Mouse (Mus musculus): ENCODE data around the gene Ssc4d. TPM values are rescaled to one million over a fixed set of nuclear protein-coding genes. Genes with fewer than 3 reads are reported as not detected.

Gene Ssc4d
- polyA plus RNA-seq, 1 experiment from 2014 or later: 2.2 TPM

DNA sequence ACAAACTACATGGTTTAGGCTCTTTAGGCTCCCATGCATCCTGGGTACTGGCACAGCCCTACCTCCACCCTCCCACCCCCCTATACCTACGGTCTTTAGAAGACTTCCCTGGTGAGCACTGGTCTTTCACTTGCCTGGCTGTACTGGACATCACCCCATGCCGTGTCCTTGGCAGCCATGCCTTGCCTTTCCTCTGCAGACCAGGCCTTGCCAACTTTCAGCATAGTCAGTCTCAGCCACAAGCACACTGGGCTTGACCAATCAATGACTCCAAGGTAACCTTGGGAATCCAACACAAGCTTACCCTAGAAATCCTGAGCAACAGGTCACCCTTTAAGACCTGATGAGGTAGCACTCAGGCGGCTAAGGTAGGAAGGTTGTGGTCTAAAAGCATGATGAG lies 57.7 kb downstream of the Ssc4d start:
- Histone ChIP-seq H3K4me1 (ENCODE audit: control insufficient read depth, insufficient read depth, low read length) (no peaks in the 10 kb centered on the region), H3K9me3 (ENCODE audit: control insufficient read depth, low read depth, low read length) (no peaks in the 10 kb centered on the region), H3K4me2 (replicated peaks; ENCODE audit: low read depth, low read length) (no peak overlapping the region), H3K27ac (ENCODE audit: low read length) (no peak overlapping the region), H3K36me3 (ENCODE audit: control insufficient read depth, insufficient read depth, low read length) (peaks cover 36% of the 10 kb centered on the region), H3K9ac (replicated peaks; ENCODE audit: low read depth, low read length) (no peak overlapping the region), H3K4me3 (ENCODE audit: low read depth, low read length) (no peak overlapping the region), H3K27me3 (ENCODE audit: control insufficient read depth, insufficient read depth, low read length) (no peaks in the 10 kb centered on the region)
- ATAC-seq (ENCODE audit: insufficient number of reproducible peaks, insufficient read depth, low FRiP score, low read depth): no peak
- 93% methylated on average over 3 of the region's 3 CpGs for WGBS

DNA sequence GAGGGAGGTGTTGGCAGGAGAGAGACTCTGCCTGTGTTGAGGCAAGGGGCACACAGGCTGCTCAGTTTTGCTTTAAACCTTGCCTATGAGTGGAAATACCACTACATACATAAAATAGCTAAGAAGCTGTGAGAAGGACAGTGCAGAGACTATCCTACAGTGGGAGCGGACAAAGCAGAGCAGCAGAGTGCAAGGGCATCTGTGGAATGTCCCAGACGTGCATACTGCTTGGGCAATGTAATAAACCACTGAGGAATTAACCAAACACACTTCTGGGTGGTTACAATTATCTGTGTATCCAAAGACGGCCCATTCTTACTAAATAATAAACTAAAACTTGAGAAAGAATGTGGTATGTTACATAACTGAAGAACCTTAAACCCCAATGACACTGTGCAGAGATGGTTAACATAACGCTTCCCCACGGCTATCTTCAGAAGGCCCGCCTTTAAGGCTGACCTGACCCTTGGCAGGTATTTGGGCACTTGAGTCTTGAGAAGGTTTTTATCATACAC lies 58.2 kb downstream of the Ssc4d start:
- Histone ChIP-seq H3K4me3 (ENCODE audit: low read depth, low read length) (no peak overlapping the region), H3K9me3 (ENCODE audit: control insufficient read depth, low read depth, low read length) (no peaks in the 10 kb centered on the region), H3K4me1 (ENCODE audit: control insufficient read depth, insufficient read depth, low read length) (no peaks in the 10 kb centered on the region), H3K4me2 (replicated peaks; ENCODE audit: low read depth, low read length) (no peak overlapping the region), H3K27me3 (ENCODE audit: control insufficient read depth, insufficient read depth, low read length) (no peaks in the 10 kb centered on the region), H3K36me3 (ENCODE audit: control insufficient read depth, insufficient read depth, low read length) (peaks cover 36% of the 10 kb centered on the region), H3K9ac (replicated peaks; ENCODE audit: low read depth, low read length) (no peak overlapping the region), H3K27ac (ENCODE audit: low read length) (no peak overlapping the region)
- WGBS: 74% methylated on average over 6 of the region's 6 CpGs
- ATAC-seq (ENCODE audit: insufficient number of reproducible peaks, insufficient read depth, low FRiP score, low read depth): no peak

DNA sequence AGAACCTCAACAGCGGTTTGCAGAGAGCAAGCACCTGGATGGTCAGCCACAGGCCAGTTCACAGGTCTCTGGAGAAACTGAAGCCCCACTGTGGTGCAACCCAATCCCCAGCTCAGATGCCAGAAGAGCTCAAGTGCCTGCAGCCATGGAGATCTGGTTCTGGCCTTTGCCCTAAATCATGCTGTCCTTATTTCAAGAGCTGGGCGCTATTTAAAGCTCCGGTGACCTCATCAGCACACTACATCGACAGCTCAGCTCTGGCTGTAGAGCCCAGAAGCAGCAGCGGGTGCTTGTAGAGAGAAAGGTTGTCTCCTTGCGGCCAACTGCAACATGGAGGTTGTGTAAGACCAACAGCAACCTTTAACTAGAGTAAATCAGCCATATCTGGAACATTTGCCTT lies 60.2 kb downstream of the Ssc4d start:
- Histone ChIP-seq H3K27me3 (ENCODE audit: control insufficient read depth, insufficient read depth, low read length) (no peaks in the 10 kb centered on the region), H3K27ac (ENCODE audit: low read length) (no peak overlapping the region), H3K36me3 (ENCODE audit: control insufficient read depth, insufficient read depth, low read length) (peaks cover 44% of the 10 kb centered on the region), H3K9ac (replicated peaks; ENCODE audit: low read depth, low read length) (no peak overlapping the region), H3K4me2 (replicated peaks; ENCODE audit: low read depth, low read length) (no peak overlapping the region), H3K4me1 (ENCODE audit: control insufficient read depth, insufficient read depth, low read length) (no peaks in the 10 kb centered on the region), H3K4me3 (ENCODE audit: low read depth, low read length) (no peak overlapping the region), H3K9me3 (ENCODE audit: control insufficient read depth, low read depth, low read length) (no peaks in the 10 kb centered on the region)
- 82% methylated on average over 6 of the region's 6 CpGs for WGBS
- ATAC-seq (ENCODE audit: insufficient number of reproducible peaks, insufficient read depth, low FRiP score, low read depth): no peak

DNA sequence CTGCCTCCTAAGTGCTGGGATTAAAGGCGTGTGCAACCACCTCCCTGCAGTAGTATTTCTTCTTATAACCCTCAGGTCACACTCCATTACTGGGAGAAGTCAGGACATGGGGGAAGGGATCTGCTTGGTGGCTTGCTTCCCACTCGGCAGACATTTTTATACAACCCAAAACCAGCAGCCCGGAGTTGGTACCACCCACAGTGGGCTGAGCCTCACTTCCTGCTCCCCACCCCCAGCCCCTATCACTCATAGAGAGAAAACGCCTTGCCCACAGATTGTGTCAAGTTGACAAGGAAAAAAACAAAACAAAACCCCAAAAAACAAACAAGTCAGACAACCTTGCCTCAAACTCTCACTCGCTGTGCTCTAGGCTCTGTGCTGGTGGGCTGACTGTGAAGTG lies 61.1 kb downstream of the Ssc4d start:
- Histone ChIP-seq H3K4me3 (ENCODE audit: low read depth, low read length) (no peak overlapping the region), H3K36me3 (ENCODE audit: control insufficient read depth, insufficient read depth, low read length) (peaks cover 49% of the 10 kb centered on the region), H3K4me2 (replicated peaks; ENCODE audit: low read depth, low read length) (no peak overlapping the region), H3K9ac (replicated peaks; ENCODE audit: low read depth, low read length) (no peak overlapping the region), H3K27me3 (ENCODE audit: control insufficient read depth, insufficient read depth, low read length) (no peaks in the 10 kb centered on the region), H3K4me1 (ENCODE audit: control insufficient read depth, insufficient read depth, low read length) (no peaks in the 10 kb centered on the region), H3K27ac (ENCODE audit: low read length) (no peak overlapping the region), H3K9me3 (ENCODE audit: control insufficient read depth, low read depth, low read length) (no peaks in the 10 kb centered on the region)
- 69% methylated on average over 5 of the region's 5 CpGs for WGBS
- ATAC-seq (ENCODE audit: insufficient number of reproducible peaks, insufficient read depth, low FRiP score, low read depth): no peak

DNA sequence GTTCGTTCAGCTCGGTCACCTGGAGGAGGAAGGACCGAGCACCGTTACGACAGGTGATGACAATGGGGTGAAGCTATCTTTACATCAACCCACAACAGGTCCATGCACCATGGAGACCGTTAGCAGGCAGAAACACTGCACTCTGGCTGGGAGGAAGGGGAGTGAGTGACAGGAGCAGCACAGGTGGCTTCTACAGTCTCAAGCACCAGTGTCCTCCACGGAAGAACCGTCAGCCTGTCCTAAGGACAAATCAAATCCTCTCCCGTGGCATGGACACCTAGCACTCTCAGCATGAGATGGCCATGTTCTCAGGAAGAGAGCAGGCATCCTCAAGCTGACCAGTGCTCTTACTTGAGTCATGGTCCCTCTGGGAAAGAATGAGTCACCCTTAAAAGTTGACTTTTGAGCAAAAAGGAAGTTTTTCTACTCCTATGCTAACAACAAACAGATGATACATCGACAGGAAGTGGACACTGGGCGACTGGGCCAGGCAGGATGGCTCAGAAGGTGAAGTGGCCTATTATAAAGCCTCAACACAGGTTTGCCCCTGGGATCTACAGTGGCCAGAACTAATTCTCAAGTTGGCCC lies 62.6 kb downstream of the Ssc4d start:
- H3K4me2 ChIP-seq (replicated peaks; ENCODE audit: low read depth, low read length): no peak overlapping the region
- H3K27me3 ChIP-seq (ENCODE audit: control insufficient read depth, insufficient read depth, low read length): no peaks in the 10 kb centered on the region
- H3K36me3 ChIP-seq (ENCODE audit: control insufficient read depth, insufficient read depth, low read length): peaks cover 48% of the 10 kb centered on the region
- no peak overlapping the region for H3K9ac ChIP-seq (replicated peaks; ENCODE audit: low read depth, low read length)
- no peaks in the 10 kb centered on the region for H3K9me3 ChIP-seq (ENCODE audit: control insufficient read depth, low read depth, low read length)
- 89% methylated on average over 11 of the region's 11 CpGs for WGBS
- no peak overlapping the region for H3K27ac ChIP-seq (ENCODE audit: low read length)
- no peak overlapping the region for H3K4me3 ChIP-seq (ENCODE audit: low read depth, low read length)
- ATAC-seq (ENCODE audit: insufficient number of reproducible peaks, insufficient read depth, low FRiP score, low read depth): no peak
- H3K4me1 ChIP-seq (ENCODE audit: control insufficient read depth, insufficient read depth, low read length): no peaks in the 10 kb centered on the region

DNA sequence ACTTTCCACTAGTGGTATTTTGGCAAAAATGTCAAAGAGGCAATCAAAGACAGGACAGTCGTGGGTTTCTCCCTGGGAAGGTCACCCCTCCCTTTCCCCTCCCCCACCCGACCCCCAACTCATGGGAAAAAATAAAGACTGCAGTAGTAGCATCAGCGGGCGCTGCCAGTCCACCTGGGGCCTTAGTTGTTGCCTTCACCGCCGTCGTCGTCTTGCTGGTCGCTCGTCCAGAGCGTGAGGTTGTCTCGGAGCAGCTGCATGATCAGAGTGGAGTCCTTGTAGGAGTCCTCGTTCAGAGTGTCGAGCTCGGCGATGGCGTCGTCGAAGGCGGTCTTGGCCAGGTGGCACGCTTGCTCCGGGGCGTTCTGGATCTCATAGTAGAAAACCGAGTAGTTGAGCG lies 63.5 kb downstream of the Ssc4d start:
- Histone ChIP-seq H3K9ac (replicated peaks; ENCODE audit: low read depth, low read length) (no peak overlapping the region), H3K4me3 (ENCODE audit: low read depth, low read length) (no peak overlapping the region), H3K27ac (ENCODE audit: low read length) (no peak overlapping the region), H3K36me3 (ENCODE audit: control insufficient read depth, insufficient read depth, low read length) (peaks cover 43% of the 10 kb centered on the region), H3K4me1 (ENCODE audit: control insufficient read depth, insufficient read depth, low read length) (0 out of 2 replicates have a peak, but pooled peaks cover 2% of the 10 kb centered on the region), H3K4me2 (replicated peaks; ENCODE audit: low read depth, low read length) (no peak overlapping the region), H3K27me3 (ENCODE audit: control insufficient read depth, insufficient read depth, low read length) (no peaks in the 10 kb centered on the region), H3K9me3 (ENCODE audit: control insufficient read depth, low read depth, low read length) (no peaks in the 10 kb centered on the region)
- no peak for ATAC-seq (ENCODE audit: insufficient number of reproducible peaks, insufficient read depth, low FRiP score, low read depth)
- 92% methylated on average over 25 of the region's 25 CpGs for WGBS

Other genes starting within 250 kb of the Ssc4d start
- 45.3 and 48.2 TPM in 2 replicates for gene Tmem120a, start 230.1 kb downstream of the Ssc4d start, polyA plus RNA-seq (2014; fragmentation: Nextera tagmentation; extraction: Ambion mirVana)
- gene Styxl1, start 196.1 kb downstream of the Ssc4d start, polyA plus RNA-seq (2014; fragmentation: Nextera tagmentation; extraction: Ambion mirVana): 0.25 and 0.35 TPM in 2 replicates
- gene Mdh2, start 196.1 kb downstream of the Ssc4d start, polyA plus RNA-seq (2014; fragmentation: Nextera tagmentation; extraction: Ambion mirVana): 494 and 496 TPM in 2 replicates
- gene Srrm3, start 167.6 kb downstream of the Ssc4d start, polyA plus RNA-seq (2014; fragmentation: Nextera tagmentation; extraction: Ambion mirVana): 2.8 and 4.8 TPM in 2 replicates
- gene Hspb1, start 86.6 kb downstream of the Ssc4d start, polyA plus RNA-seq (2014; fragmentation: Nextera tagmentation; extraction: Ambion mirVana): 221 and 237 TPM in 2 replicates
- gene Ywhag, start 39.9 kb downstream of the Ssc4d start, polyA plus RNA-seq (2014; fragmentation: Nextera tagmentation; extraction: Ambion mirVana): 99.4 and 101 TPM in 2 replicates
- not detected in 2 replicates for gene Zp3, start 5.6 kb upstream of the Ssc4d start, polyA plus RNA-seq (2014; fragmentation: Nextera tagmentation; extraction: Ambion mirVana)
- 20.7 and 24.4 TPM in 2 replicates for gene Dtx2, start 20.3 kb upstream of the Ssc4d start, polyA plus RNA-seq (2014; fragmentation: Nextera tagmentation; extraction: Ambion mirVana)
- 23.7 and 27.1 TPM in 2 replicates for gene Upk3b, start 64.0 kb upstream of the Ssc4d start, polyA plus RNA-seq (2014; fragmentation: Nextera tagmentation; extraction: Ambion mirVana)
- gene Upk3bl, start 80.0 kb upstream of the Ssc4d start, polyA plus RNA-seq (2014; fragmentation: Nextera tagmentation; extraction: Ambion mirVana): 62.4 and 63.0 TPM in 2 replicates
- gene Rasa4, start 109.4 kb upstream of the Ssc4d start, polyA plus RNA-seq (2014; fragmentation: Nextera tagmentation; extraction: Ambion mirVana): 10.2 and 11.0 TPM in 2 replicates
- 239 and 243 TPM in 2 replicates for gene Polr2j, start 142.1 kb upstream of the Ssc4d start, polyA plus RNA-seq (2014; fragmentation: Nextera tagmentation; extraction: Ambion mirVana)
- 28.7 and 28.8 TPM in 2 replicates for gene Lrwd1, start 161.5 kb upstream of the Ssc4d start, polyA plus RNA-seq (2014; fragmentation: Nextera tagmentation; extraction: Ambion mirVana)
- gene Alkbh4, start 161.6 kb upstream of the Ssc4d start, polyA plus RNA-seq (2014; fragmentation: Nextera tagmentation; extraction: Ambion mirVana): 16.2 and 18.1 TPM in 2 replicates
- 7.0 and 7.8 TPM in 2 replicates for gene Orai2, start 196.2 kb upstream of the Ssc4d start, polyA plus RNA-seq (2014; fragmentation: Nextera tagmentation; extraction: Ambion mirVana)
- 49.5 and 50.9 TPM in 2 replicates for gene Prkrip1, start 224.4 kb upstream of the Ssc4d start, polyA plus RNA-seq (2014; fragmentation: Nextera tagmentation; extraction: Ambion mirVana)